Mouse (Mus musculus): ENCODE results near the gene Sgsh. TPM values are rescaled to one million over a fixed set of nuclear protein-coding genes. Genes with fewer than 3 reads are reported as not detected.
"Not testable (repeated sequence)": the region's sequence is repeated elsewhere in the genome, so short reads cannot be mapped to it uniquely, and the experiment has no call there.

Sgsh gene
- 11.9 and 17.6 TPM in 2 replicates for polyA plus RNA-seq (2012; rRNA removed)

- DNase-seq (ENCODE audit: low read depth, low spot score): peak; percentile 64
- WGBS: 1% methylated on average over 40 of the region's 40 CpGs
Measured at GRCm38 (mm10) chr11:119355443-119356385, at the start of gene Sgsh, which contains the start of gene Slc26a11. Gene Sgsh (minus strand): TSS chr11:119355536. Gene Slc26a11 (plus strand): TSS chr11:119355557.

- 77% methylated on average over 5 of the region's 5 CpGs for WGBS
- DNase-seq (ENCODE audit: low read depth, low spot score): no peak
Measured at GRCm38 (mm10) chr11:119404627-119405026, 49.3 kb upstream of the Sgsh start.

GRCm38 (mm10) chr11:119402501-119403160, 47.3 kb upstream of the Sgsh start:
- DNase-seq (ENCODE audit: low read depth, low spot score): no peak
- WGBS: 65% methylated on average over 11 of the region's 11 CpGs

GRCm38 (mm10) chr11:119396461-119396860, 41.1 kb upstream of the Sgsh start:
- 91% methylated on average over 7 of the region's 7 CpGs for WGBS
- no peak for DNase-seq (ENCODE audit: low read depth, low spot score)

GRCm38 (mm10) chr11:119395931-119396330, 40.6 kb upstream of the Sgsh start:
- WGBS: 68% methylated on average over 13 of the region's 13 CpGs
- no peak for DNase-seq (ENCODE audit: low read depth, low spot score)

- DNase-seq (ENCODE audit: low read depth, low spot score): no peak
- WGBS: 57% methylated on average over 7 of the region's 7 CpGs
Measured at GRCm38 (mm10) chr11:119395394-119395793, 40.1 kb upstream of the Sgsh start.

GRCm38 (mm10) chr11:119394210-119394609, 38.9 kb upstream of the Sgsh start:
- DNase-seq (ENCODE audit: low read depth, low spot score): no peak
- WGBS: 20% methylated on average over 6 of the region's 6 CpGs

GRCm38 (mm10) chr11:119393483-119393804, 38.1 kb upstream of the Sgsh start:
- WGBS: 7% methylated on average over 7 of the region's 7 CpGs
- DNase-seq (ENCODE audit: low read depth, low spot score): no peak

- DNase-seq (ENCODE audit: low read depth, low spot score): no peak
- under 1% methylated on average over 19 of the region's 19 CpGs for WGBS
Measured at GRCm38 (mm10) chr11:119392800-119393482, 37.6 kb upstream of the Sgsh start, which contains the start of gene Rnf213. Gene Rnf213 (plus strand): TSS chr11:119393100.

- DNase-seq (ENCODE audit: low read depth, low spot score): no peak
- 10% methylated on average over 12 of the region's 12 CpGs for WGBS
Measured at GRCm38 (mm10) chr11:119392001-119392614, 36.8 kb upstream of the Sgsh start.

- 32% methylated on average over 7 of the region's 7 CpGs for WGBS
- DNase-seq (ENCODE audit: low read depth, low spot score): no peak
Measured at GRCm38 (mm10) chr11:119391386-119392000, 36.2 kb upstream of the Sgsh start.

- no peak for DNase-seq (ENCODE audit: low read depth, low spot score)
- WGBS: 2% methylated on average over 53 of the region's 53 CpGs
Measured at GRCm38 (mm10) chr11:119390271-119391231, 35.2 kb upstream of the Sgsh start.

GRCm38 (mm10) chr11:119389851-119390270, 34.5 kb upstream of the Sgsh start:
- no peak for DNase-seq (ENCODE audit: low read depth, low spot score)
- WGBS: under 1% methylated on average over 35 of the region's 35 CpGs

GRCm38 (mm10) chr11:119387273-119387672, 31.9 kb upstream of the Sgsh start:
- DNase-seq (ENCODE audit: low read depth, low spot score): not testable (repeated sequence)
- WGBS: 57% methylated on average over 3 of the region's 3 CpGs

- WGBS: 84% methylated on average over 5 of the region's 5 CpGs
- DNase-seq (ENCODE audit: low read depth, low spot score): no peak
Measured at GRCm38 (mm10) chr11:119386306-119386705, 31.0 kb upstream of the Sgsh start.

GRCm38 (mm10) chr11:119384904-119385303, 29.6 kb upstream of the Sgsh start:
- DNase-seq (ENCODE audit: low read depth, low spot score): no peak
- 88% methylated on average over 4 of the region's 4 CpGs for WGBS

GRCm38 (mm10) chr11:119382338-119382850, 27.1 kb upstream of the Sgsh start:
- no peak for DNase-seq (ENCODE audit: low read depth, low spot score)
- WGBS: 78% methylated on average over 6 of the region's 6 CpGs
